Mouse (Mus musculus): ENCODE measurements around the gene Gcdh. TPM values are rescaled to one million over a fixed set of nuclear protein-coding genes. Genes with fewer than 3 reads are reported as not detected.

Gene Gcdh
- 102 and 104 TPM in 2 replicates for polyA plus RNA-seq (2012; rRNA removed)

- peak; percentile 94 for DNase-seq (ENCODE audit: low read depth)
Measured at GRCm38 (mm10) chr8:84893709-84894134, at the start of gene Gcdh. TSS of gene Gcdh (minus strand) at chr8:84893921.

DNA sequence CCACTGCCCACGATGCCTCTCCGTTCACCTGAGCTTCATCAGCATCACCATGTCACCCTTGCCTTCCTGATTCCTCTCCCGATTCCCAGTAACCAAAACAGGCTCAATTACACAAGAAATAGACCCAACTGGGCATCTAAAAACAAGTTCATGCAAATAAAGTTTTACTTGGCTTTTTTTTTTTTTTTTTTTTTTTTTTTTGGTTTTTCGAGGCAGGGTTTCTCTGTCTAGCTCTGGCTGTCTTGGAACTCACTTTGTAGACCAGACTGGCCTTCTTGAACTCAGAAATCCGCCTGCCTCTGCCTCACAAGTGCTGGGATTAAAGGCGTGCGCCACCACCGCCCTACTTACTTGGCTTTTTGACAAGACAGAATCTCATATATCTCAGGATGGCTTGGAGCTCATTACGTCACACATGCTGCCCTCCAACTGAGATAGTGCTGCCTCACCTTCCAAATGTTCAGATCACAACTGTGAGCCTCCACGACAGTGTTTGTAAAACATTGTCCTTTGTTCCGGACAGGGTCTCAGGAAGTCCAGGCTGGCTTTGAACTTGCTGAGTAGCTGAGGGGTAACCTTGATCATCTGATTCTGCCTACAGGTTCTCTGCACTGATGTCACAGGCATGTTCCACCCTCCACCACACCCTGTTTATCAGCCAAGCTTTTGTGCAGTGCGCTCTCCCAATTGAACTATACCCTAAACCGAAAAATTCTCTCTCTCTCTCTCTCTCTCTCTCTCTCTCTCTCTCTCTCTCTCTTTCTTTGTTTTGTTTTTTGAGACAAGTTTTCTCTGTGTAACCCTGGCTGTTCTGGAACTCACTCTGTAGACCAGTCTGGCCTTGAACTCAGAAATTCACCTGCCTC lies 44.1 kb upstream of the Gcdh start:
- DNase-seq (ENCODE audit: low read depth): no peak

DNA sequence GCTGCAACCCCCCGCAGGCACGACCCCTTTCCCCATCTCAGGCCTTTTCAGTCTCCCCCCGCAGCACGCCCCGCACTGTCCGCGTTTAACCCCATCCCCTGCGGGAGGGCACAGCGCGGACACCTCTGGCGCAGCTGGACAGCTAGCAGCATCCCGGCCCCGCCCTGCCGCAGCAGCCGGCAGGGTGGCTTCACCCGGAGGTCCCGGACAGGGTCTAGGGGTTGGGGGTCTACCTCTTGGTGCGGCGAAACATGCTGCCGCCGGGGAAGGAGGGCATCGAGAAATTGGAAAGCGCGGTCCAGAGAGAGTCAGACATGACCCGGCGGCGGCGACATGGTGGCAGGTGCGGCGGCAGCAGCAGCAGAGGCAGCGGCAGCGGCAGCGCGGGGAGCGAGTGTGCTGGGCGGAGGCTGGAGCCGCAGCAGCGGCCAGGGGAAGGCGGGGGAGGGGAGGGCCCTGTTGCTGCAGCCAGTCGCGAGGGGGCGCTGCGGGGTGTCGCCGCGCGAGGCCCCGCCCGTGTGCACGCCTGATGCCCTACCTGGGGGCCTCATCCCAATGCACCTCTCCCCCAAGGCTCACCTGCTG lies 43.3 kb upstream of the Gcdh start, which contains the start of gene Mast1:
Mast1 (minus strand) TSS at position 398 of the 585 bp plus-strand sequence.
- DNase-seq (ENCODE audit: low read depth): no peak

GRCm38 (mm10) chr8:84936041-84936961 lies 42.6 kb upstream of the Gcdh start:
- no peak for DNase-seq (ENCODE audit: low read depth)

DNA sequence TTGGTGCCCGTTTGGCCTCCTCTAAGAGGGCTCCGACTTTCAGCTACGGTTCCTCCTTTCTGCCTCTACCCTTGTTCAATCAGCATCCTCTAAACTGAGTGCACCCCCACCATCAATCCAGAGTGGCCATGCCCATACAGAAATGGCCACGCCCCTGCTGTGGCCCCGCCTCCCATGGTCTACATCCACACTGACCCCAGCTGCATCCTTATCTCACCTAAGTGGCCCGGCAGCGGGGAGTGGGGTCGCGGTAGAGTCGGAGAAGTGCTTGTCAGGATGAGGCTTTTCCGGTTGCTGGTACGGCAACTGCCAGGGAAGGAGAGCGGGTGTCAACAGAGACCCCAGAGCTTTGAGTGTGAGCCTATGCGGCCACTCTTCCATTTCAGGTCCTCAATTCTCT lies 41.8 kb upstream of the Gcdh start:
- no peak for DNase-seq (ENCODE audit: low read depth)

GRCm38 (mm10) chr8:84934860-84935259 lies 41.1 kb upstream of the Gcdh start:
- DNase-seq (ENCODE audit: low read depth): no peak

- no peak for DNase-seq (ENCODE audit: low read depth)
Measured at GRCm38 (mm10) chr8:84933767-84934559, 40.2 kb upstream of the Gcdh start.

DNA sequence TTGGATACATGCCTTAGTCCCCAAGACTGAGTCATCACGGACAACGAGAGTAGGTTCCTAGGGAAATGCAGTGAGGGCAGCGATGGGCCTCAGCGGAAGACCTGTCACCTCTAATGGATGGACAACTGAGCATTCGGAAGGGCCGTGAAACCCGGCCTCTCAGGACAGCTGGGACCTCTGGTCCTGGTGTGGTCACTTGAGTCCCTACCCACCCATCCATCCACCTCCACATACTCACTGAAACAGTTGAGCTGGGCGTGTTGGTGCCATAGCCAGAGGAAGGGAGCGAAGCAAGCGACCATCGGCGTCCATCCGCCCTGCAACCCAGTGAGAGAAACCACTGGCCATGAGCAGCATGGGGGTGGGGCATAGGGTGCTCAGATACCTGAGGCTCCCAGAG lies 36.9 kb upstream of the Gcdh start:
- no peak for DNase-seq (ENCODE audit: low read depth)

GRCm38 (mm10) chr8:84928456-84929306 lies 35.0 kb upstream of the Gcdh start:
- no peak for DNase-seq (ENCODE audit: low read depth)

- DNase-seq (ENCODE audit: low read depth): no peak
Measured at GRCm38 (mm10) chr8:84927513-84927912, 33.8 kb upstream of the Gcdh start.

DNA sequence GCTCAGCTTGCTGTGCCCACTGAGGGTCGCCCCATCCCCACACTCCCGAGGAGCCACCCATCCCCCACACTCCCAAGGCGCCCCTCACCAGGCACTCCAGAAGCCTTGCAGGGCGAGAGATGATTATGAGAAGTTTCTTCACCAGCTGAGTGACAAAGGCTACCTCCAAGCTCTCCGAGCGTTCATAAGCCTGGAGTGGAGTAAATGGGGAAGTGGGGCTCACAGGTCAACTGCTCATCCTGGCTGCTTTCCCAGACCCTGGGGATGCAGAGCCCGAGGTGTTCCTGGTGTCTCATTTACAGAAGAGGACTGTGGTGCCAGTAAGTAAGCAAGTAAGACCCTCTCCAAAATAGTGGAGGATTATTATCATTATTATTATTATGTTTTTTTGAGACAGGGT lies 31.8 kb upstream of the Gcdh start:
- DNase-seq (ENCODE audit: low read depth): no peak

GRCm38 (mm10) chr8:84921596-84921995 lies 27.9 kb upstream of the Gcdh start:
- no peak for DNase-seq (ENCODE audit: low read depth)

GRCm38 (mm10) chr8:84918646-84919045 lies 24.9 kb upstream of the Gcdh start:
- no peak for DNase-seq (ENCODE audit: low read depth)

DNA sequence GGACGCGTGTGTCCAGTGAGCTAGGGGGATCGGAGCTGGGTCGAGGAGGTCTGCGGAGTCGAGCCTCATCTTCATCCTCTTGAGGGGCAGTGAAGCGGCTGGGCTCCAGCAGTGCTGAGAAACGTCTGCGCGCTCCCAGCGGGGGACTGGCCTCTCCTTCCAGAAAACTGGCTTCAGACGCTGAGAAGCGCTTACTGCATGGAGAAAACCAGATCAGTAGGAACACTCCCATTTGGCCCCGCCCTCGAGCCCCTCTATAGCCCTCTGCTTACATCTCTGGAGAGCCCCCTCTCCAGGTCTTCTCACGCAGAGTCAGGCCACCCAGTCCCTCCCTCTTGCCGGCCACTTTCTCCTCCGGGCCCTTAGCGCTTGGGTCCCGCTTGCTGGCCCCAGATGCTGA lies 24.1 kb upstream of the Gcdh start:
- DNase-seq (ENCODE audit: low read depth): no peak

DNA sequence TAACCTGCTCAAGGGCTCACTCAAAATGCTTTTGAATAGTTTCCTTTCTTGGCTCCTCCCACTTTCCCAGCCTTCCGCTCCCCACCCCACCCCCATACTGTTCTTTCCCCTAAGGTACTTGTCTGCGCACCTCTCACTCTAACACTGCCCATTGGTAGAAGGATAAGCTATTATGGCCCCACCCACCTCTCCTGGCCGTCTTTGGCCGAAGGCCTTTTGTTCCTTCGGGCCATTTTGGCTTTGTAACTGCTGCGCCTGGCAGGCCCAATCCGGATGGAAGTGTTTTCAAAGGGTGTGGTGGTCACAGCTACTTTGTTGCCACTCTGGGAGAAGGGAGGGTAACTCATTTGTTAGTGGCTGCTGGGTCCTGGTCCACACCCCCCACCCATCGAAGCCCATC lies 21.5 kb upstream of the Gcdh start:
- DNase-seq (ENCODE audit: low read depth): no peak

DNA sequence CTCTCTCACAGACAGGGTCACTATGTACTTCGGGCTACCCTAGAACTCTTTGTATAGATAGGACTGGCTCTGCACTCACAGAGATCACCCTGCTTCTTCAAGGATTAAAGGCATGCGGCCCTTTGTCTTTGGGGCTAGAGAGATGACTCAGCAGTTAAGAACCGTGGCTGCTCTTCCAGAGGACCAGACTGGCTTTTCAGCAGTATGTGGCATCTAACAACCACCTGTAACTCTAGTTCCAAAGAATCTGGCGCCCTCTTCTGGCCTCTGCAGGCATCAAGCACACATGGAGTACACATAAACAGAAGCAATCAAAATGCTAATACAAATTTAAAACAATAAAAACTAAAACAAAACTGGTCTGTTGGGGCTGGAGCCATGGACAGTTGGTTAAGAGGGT lies 20.2 kb upstream of the Gcdh start:
- DNase-seq (ENCODE audit: low read depth): no peak

GRCm38 (mm10) chr8:84913502-84913900 lies 19.8 kb upstream of the Gcdh start:
- DNase-seq (ENCODE audit: low read depth): no peak

- DNase-seq (ENCODE audit: low read depth): no peak
Measured at GRCm38 (mm10) chr8:84912895-84913501, 19.3 kb upstream of the Gcdh start.

- DNase-seq (ENCODE audit: low read depth): no peak
Measured at GRCm38 (mm10) chr8:84912391-84912790, 18.7 kb upstream of the Gcdh start.

DNA sequence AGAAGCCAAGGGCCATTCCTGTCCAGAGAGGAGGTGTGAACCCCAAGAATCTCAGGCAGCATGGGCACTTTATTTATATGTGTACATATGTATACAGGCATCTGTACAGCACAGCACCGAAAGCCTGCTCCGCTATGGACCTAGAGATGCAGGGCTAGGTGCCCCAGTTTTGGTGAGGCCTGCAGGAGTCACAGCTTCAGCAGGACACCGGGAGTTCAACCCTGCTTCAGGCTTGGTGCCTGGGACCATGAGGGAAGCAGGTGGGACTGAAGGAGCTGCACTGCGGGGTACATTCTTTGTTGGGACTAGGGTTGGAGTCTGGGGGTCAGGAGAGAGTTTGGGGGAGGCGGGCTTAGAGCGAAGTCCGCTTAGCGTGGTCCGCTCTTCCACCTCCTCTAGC lies 18.1 kb upstream of the Gcdh start:
- no peak for DNase-seq (ENCODE audit: low read depth)
